Mouse (Mus musculus) liver, embryonic 12.5 days (tissue): ENCODE results near the gene Sparc. TPM values are rescaled to one million over a fixed set of nuclear protein-coding genes. Genes with fewer than 3 reads are reported as not detected.

Experiments
- ATAC-seq: fragments of 200-750 bp; cut with Nextera tagmentation; 2 replicates; pipeline ENCODE4 v1.8.0; 2017; ENCODE audit warnings: moderate number of reproducible peaks, mild to moderate bottlenecking, moderate library complexity
- H3K27ac ChIP-seq: fragments of 300-500 bp; sonication (generic); 2 replicates; pipeline ENCODE4 v1.5.1; 2016; ENCODE audit warnings: mild to moderate bottlenecking
- H3K27me3 ChIP-seq: fragments of 300-500 bp; sonication (generic); replicated peaks from 2 replicates; pipeline ENCODE4 v1.6.1; 2016; ENCODE audit warnings: mild to moderate bottlenecking, moderate library complexity
- H3K36me3 ChIP-seq: fragments of 300-500 bp; sonication (generic); 2 replicates; pipeline ENCODE4 v1.6.1; 2016; ENCODE audit warnings: mild to moderate bottlenecking, moderate library complexity
- H3K4me1 ChIP-seq: fragments of 300-500 bp; sonication (generic); 2 replicates; pipeline ENCODE4 v1.6.1; 2016
- H3K4me2 ChIP-seq: fragments of 300-500 bp; sonication (generic); 2 replicates; pipeline ENCODE4 v1.6.1; 2016; ENCODE audit warnings: mild to moderate bottlenecking, moderate library complexity
- H3K4me3 ChIP-seq: fragments of 300-500 bp; sonication (generic); 2 replicates; pipeline ENCODE4 v1.5.1; 2016; ENCODE audit warnings: mild to moderate bottlenecking, moderate library complexity
- H3K9ac ChIP-seq: fragments of 300-500 bp; sonication (generic); 2 replicates; pipeline ENCODE4 v1.6.1; 2016; ENCODE audit warnings: mild to moderate bottlenecking, moderate library complexity
- H3K9me3 ChIP-seq: fragments of 300-500 bp; sonication (generic); replicated peaks from 2 replicates; pipeline ENCODE4 v1.6.1; 2016; ENCODE audit warnings: mild to moderate bottlenecking, moderate library complexity
- WGBS: fragments of 180-500 bp; shearing (Covaris S2); methylation state at CpG from one replicate; pipeline ENCODE4 v1.1.7; 2016; ENCODE audit not compliant: insufficient replicate concordance; 5-methylcytosine and 5-hydroxymethylcytosine counted together
- polyA plus RNA-seq: library from polyadenylated mRNA; unstranded; fragments of >200 nt; fragmentation: Nextera tagmentation; extraction: Ambion mirVana; gene quantifications from 2 replicates; pipeline ENCODE4 v1.2.1, GENCODE M21; 2016

Gene Sparc
- polyA plus RNA-seq, 1 experiment from 2014 or later = 167 TPM

- Histone ChIP-seq H3K27me3 (no peaks in the 10 kb centered on the region), H3K4me2 (no peak overlapping the region), H3K4me3 (no peak overlapping the region), H3K4me1 (no peaks in the 10 kb centered on the region), H3K36me3 (peaks cover 7% of the 10 kb centered on the region; the same call in 1 of the 2 replicates), H3K9ac (no peak overlapping the region), H3K9me3 (no peaks in the 10 kb centered on the region), H3K27ac (no peak overlapping the region)
- WGBS = 70% methylated on average over 8 of the region's 8 CpGs
- no peak for ATAC-seq
These were observed 24.6 kb downstream of the Sparc start for GRCm38 (mm10) chr11:55398371-55398770.

- no peak overlapping the region for H3K4me2 ChIP-seq
- H3K4me1 ChIP-seq = no peaks in the 10 kb centered on the region
- H3K27ac ChIP-seq = no peak overlapping the region
- no peaks in the 10 kb centered on the region for H3K27me3 ChIP-seq
- 71% methylated on average over 9 of the region's 9 CpGs for WGBS
- no peak overlapping the region for H3K4me3 ChIP-seq
- H3K9me3 ChIP-seq = no peaks in the 10 kb centered on the region
- no peak overlapping the region for H3K9ac ChIP-seq
- no peak for ATAC-seq
- H3K36me3 ChIP-seq = peaks cover 7% of the 10 kb centered on the region; the same call in 1 of the 2 replicates
These were observed 25.5 kb downstream of the Sparc start for GRCm38 (mm10) chr11:55397441-55397840.

DNA sequence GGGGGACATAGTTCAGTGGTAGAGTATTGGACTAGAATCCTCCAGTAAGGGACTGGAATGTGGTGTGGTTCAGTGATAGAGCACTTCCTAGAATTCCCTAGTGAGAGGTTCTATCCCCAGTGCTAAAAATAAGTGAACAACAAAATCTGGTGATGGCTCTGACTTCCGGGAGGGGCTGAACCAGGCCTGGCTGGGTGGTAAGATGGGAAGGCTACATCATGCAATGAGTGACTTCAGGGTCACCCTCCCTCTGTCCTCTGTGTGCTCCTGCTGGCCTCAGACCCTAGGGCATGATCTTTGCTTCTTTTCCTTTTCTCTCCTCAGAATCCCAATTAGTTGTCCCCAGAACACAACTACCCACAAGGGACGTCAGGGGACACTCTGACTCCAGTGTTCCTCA lies 25.9 kb downstream of the Sparc start:
- H3K9ac ChIP-seq = no peak overlapping the region
- H3K9me3 ChIP-seq = no peaks in the 10 kb centered on the region
- ATAC-seq = no peak
- H3K36me3 ChIP-seq = peaks cover 7% of the 10 kb centered on the region; the same call in 1 of the 2 replicates
- 60% methylated on average over 2 of the region's 2 CpGs for WGBS
- no peaks in the 10 kb centered on the region for H3K4me1 ChIP-seq
- H3K27me3 ChIP-seq = no peaks in the 10 kb centered on the region
- no peak overlapping the region for H3K4me2 ChIP-seq
- H3K27ac ChIP-seq = no peak overlapping the region
- H3K4me3 ChIP-seq = no peak overlapping the region

GRCm38 (mm10) chr11:55395073-55395642 lies 27.8 kb downstream of the Sparc start:
- Histone ChIP-seq H3K27ac (no peak overlapping the region), H3K36me3 (peaks cover 7% of the 10 kb centered on the region; the same call in 1 of the 2 replicates), H3K9me3 (no peaks in the 10 kb centered on the region), H3K9ac (no peak overlapping the region), H3K4me3 (no peak overlapping the region), H3K4me2 (no peak overlapping the region), H3K4me1 (no peaks in the 10 kb centered on the region), H3K27me3 (no peaks in the 10 kb centered on the region)
- whole genome bisulfite sequencing = 64% methylated on average over 7 of the region's 7 CpGs
- no peak for ATAC-seq

GRCm38 (mm10) chr11:55394592-55394991 lies 28.4 kb downstream of the Sparc start:
- Histone ChIP-seq H3K36me3 (peaks cover 7% of the 10 kb centered on the region; the same call in 1 of the 2 replicates), H3K27me3 (no peaks in the 10 kb centered on the region), H3K4me1 (no peaks in the 10 kb centered on the region), H3K4me2 (no peak overlapping the region), H3K9ac (no peak overlapping the region), H3K9me3 (no peaks in the 10 kb centered on the region), H3K4me3 (no peak overlapping the region), H3K27ac (no peak overlapping the region)
- 52% methylated on average over 6 of the region's 6 CpGs for WGBS
- no peak for ATAC-seq

DNA sequence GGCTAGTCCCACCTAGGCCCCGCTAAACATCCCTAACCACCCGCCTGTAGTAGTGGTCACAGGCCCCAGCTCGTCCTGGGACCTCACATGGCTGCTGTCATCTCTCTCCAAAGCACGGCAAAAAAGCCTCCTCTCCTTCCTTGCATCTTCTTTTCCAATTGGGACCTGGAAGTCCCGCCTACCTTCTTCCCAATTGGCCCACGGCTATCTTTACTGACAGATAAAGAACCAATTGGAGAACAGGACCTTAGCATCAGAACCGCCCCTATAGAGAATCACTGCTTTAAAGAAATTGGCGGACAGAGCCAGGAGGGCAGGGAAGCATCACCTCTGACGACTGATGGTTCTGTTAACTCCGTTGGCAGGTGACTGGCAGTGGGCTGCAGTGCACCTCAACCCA lies 30.5 kb downstream of the Sparc start:
- no peak overlapping the region for H3K4me3 ChIP-seq
- ATAC-seq = no peak

GRCm38 (mm10) chr11:55389778-55390177 lies 33.2 kb downstream of the Sparc start:
- no peaks in the 10 kb centered on the region for H3K9me3 ChIP-seq
- 3% methylated on average over 2 of the region's 2 CpGs for WGBS

More for the DNA sequence above, 30.5 kb downstream of the Sparc start:
- H3K4me1 ChIP-seq = no peaks in the 10 kb centered on the region
- H3K36me3 ChIP-seq = 0 out of 2 replicates have a peak, but pooled peaks cover 2% of the 10 kb centered on the region
- H3K27me3 ChIP-seq = peaks cover 9% of the 10 kb centered on the region; the same call in 1 of the 2 replicates
- 35% methylated on average over 10 of the region's 10 CpGs for WGBS
- H3K27ac ChIP-seq = no peak overlapping the region
- H3K9ac ChIP-seq = no peak overlapping the region
- no peak overlapping the region for H3K4me2 ChIP-seq
- no peaks in the 10 kb centered on the region for H3K9me3 ChIP-seq

DNA sequence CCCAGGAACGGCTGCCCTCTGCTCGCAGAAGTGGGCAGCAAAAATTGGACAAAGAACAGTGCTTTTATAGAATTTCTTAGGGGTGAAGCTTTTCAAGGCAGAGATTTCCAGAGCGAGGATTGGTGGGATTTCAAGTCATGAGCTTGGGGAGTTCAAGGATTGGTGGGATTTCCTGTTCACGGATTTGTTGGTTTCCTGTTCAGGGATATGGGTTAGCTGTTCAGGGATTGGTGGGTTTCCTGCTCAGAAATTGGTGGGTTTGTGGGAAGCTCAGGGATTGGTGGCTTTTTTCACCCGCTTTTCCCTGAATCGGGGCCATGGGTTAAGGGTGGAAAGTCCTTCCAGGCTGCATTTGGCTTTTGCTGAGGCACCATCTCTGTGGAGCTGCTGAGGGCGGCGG lies 35.4 kb downstream of the Sparc start:
- no peak overlapping the region for H3K4me3 ChIP-seq
- no peak for ATAC-seq
- H3K4me2 ChIP-seq = no peak overlapping the region
- 38% methylated on average over 8 of the region's 8 CpGs for WGBS
- H3K27me3 ChIP-seq = peaks cover 26% of the 10 kb centered on the region
- H3K4me1 ChIP-seq = no peaks in the 10 kb centered on the region
- H3K36me3 ChIP-seq = no peaks in the 10 kb centered on the region
- no peak overlapping the region for H3K27ac ChIP-seq
- H3K9ac ChIP-seq = no peak overlapping the region
- no peaks in the 10 kb centered on the region for H3K9me3 ChIP-seq

More at GRCm38 (mm10) chr11:55389778-55390177, 33.2 kb downstream of the Sparc start:
- H3K4me2 ChIP-seq = no peak overlapping the region
- H3K9ac ChIP-seq = no peak overlapping the region
- H3K4me1 ChIP-seq = no peaks in the 10 kb centered on the region
- peaks cover 18% of the 10 kb centered on the region for H3K27me3 ChIP-seq
- H3K27ac ChIP-seq = no peak overlapping the region
- no peak overlapping the region for H3K4me3 ChIP-seq
- ATAC-seq = no peak
- no peaks in the 10 kb centered on the region for H3K36me3 ChIP-seq

GRCm38 (mm10) chr11:55386424-55387063 lies 36.4 kb downstream of the Sparc start:
- Histone ChIP-seq H3K9ac (no peak overlapping the region), H3K36me3 (no peaks in the 10 kb centered on the region), H3K4me1 (peaks cover 3% of the 10 kb centered on the region; the same call in 1 of the 2 replicates), H3K27me3 (peaks cover 28% of the 10 kb centered on the region), H3K4me2 (no peak overlapping the region), H3K27ac (no peak overlapping the region), H3K4me3 (no peak overlapping the region), H3K9me3 (no peaks in the 10 kb centered on the region)
- ATAC-seq = 0 out of 2 replicates have a peak, but pooled peaks have one; percentile 42
- 14% methylated on average over 11 of the region's 11 CpGs for WGBS

GRCm38 (mm10) chr11:55383463-55384045 lies 39.4 kb downstream of the Sparc start:
- peaks cover 32% of the 10 kb centered on the region for H3K27me3 ChIP-seq
- no peak overlapping the region for H3K4me2 ChIP-seq
- WGBS = 38% methylated on average over 6 of the region's 6 CpGs
- no peaks in the 10 kb centered on the region for H3K9me3 ChIP-seq
- no peak overlapping the region for H3K9ac ChIP-seq
- peaks cover 10% of the 10 kb centered on the region; the same call in 1 of the 2 replicates for H3K4me1 ChIP-seq
- ATAC-seq = no peak
- H3K36me3 ChIP-seq = no peaks in the 10 kb centered on the region
- H3K4me3 ChIP-seq = no peak overlapping the region
- H3K27ac ChIP-seq = no peak overlapping the region

GRCm38 (mm10) chr11:55380908-55381307 lies 42.1 kb downstream of the Sparc start:
- Histone ChIP-seq H3K9me3 (no peaks in the 10 kb centered on the region), H3K27ac (no peak overlapping the region), H3K4me1 (peaks cover 10% of the 10 kb centered on the region; the same call in 1 of the 2 replicates), H3K27me3 (peaks cover 19% of the 10 kb centered on the region; the same call in 1 of the 2 replicates), H3K9ac (no peak overlapping the region), H3K4me3 (no peak overlapping the region), H3K4me2 (no peak overlapping the region), H3K36me3 (no peaks in the 10 kb centered on the region)
- ATAC-seq = no peak
- WGBS = 70% methylated on average over 6 of the region's 6 CpGs

- Histone ChIP-seq H3K4me2 (no peak overlapping the region), H3K27ac (no peak overlapping the region), H3K4me3 (no peak overlapping the region), H3K36me3 (no peaks in the 10 kb centered on the region), H3K4me1 (peaks cover 10% of the 10 kb centered on the region; the same call in 1 of the 2 replicates), H3K9ac (no peak overlapping the region), H3K9me3 (no peaks in the 10 kb centered on the region), H3K27me3 (peaks cover 10% of the 10 kb centered on the region; the same call in 1 of the 2 replicates)
- no peak for ATAC-seq
- 51% methylated on average over 5 of the region's 5 CpGs for WGBS
These were observed 44.6 kb downstream of the Sparc start for GRCm38 (mm10) chr11:55378371-55378770.
